Mouse (Mus musculus): ENCODE measurements around the gene Gm28360. TPM values are rescaled to one million over a fixed set of nuclear protein-coding genes. Genes with fewer than 3 reads are reported as not detected.
"Not testable (repeated sequence)": the region's sequence is repeated elsewhere in the genome, so short reads cannot be mapped to it uniquely, and the experiment has no call there.

The Gm28360 gene
- polyA plus RNA-seq (2012; rRNA removed) (not detected in 2 replicates), polyA plus RNA-seq (2014; fragmentation: Nextera tagmentation; extraction: Ambion mirVana) (not detected in 2 replicates)

GRCm38 (mm10) chr1:117829781-117830180 is at the start of gene Gm28360:
Gene Gm28360, plus strand, starts transcription at chr1:117830081.
- not testable (repeated sequence) for ATAC-seq (ENCODE audit: low FRiP score, low read depth); H3K4me1 ChIP-seq (ENCODE audit: control insufficient read depth, insufficient read depth, low read length); H3K9ac ChIP-seq (ENCODE audit: low read depth, low read length, severe bottlenecking); H3K4me3 ChIP-seq (replicated peaks; ENCODE audit: low read length); H3K27ac ChIP-seq (replicated peaks; ENCODE audit: low read depth, low read length); H3K4me2 ChIP-seq (replicated peaks; ENCODE audit: low read depth, low read length, severe bottlenecking); H3K27me3 ChIP-seq (ENCODE audit: control insufficient read depth, insufficient read depth, low read length); H3K36me3 ChIP-seq (ENCODE audit: control insufficient read depth, insufficient read depth, low read length); DNase-seq (ENCODE audit: low spot score); H3K9me3 ChIP-seq (ENCODE audit: control insufficient read depth, low read length)
- 60% methylated on average over 5 of the region's 5 CpGs for WGBS

GRCm38 (mm10) chr1:117780833-117781232 is 49.0 kb upstream of the Gm28360 start, which contains the start of gene B020011L13Rik:
Gene B020011L13Rik, plus strand, starts transcription at chr1:117781133.
- H3K27me3 ChIP-seq (ENCODE audit: control insufficient read depth, insufficient read depth, low read length); ATAC-seq (ENCODE audit: low FRiP score, low read depth); DNase-seq (ENCODE audit: low spot score); H3K4me1 ChIP-seq (ENCODE audit: control insufficient read depth, insufficient read depth, low read length); H3K9me3 ChIP-seq (ENCODE audit: control insufficient read depth, low read length); H3K9ac ChIP-seq (ENCODE audit: low read depth, low read length, severe bottlenecking); H3K4me2 ChIP-seq (replicated peaks; ENCODE audit: low read depth, low read length, severe bottlenecking); H3K36me3 ChIP-seq (ENCODE audit: control insufficient read depth, insufficient read depth, low read length); H3K27ac ChIP-seq (replicated peaks; ENCODE audit: low read depth, low read length); H3K4me3 ChIP-seq (replicated peaks; ENCODE audit: low read length): not testable (repeated sequence)
- WGBS: 60% methylated on average over 3 of the region's 3 CpGs

- H3K9ac ChIP-seq (ENCODE audit: low read depth, low read length, severe bottlenecking); ATAC-seq (ENCODE audit: low FRiP score, low read depth); H3K36me3 ChIP-seq (ENCODE audit: control insufficient read depth, insufficient read depth, low read length): not testable (repeated sequence)
These were observed 13.6 kb upstream of the Gm28360 start for GRCm38 (mm10) chr1:117816271-117816670.

GRCm38 (mm10) chr1:117851718-117852117 is 21.8 kb downstream of the Gm28360 start:
- not testable (repeated sequence) for H3K27ac ChIP-seq (replicated peaks; ENCODE audit: low read depth, low read length); H3K4me1 ChIP-seq (ENCODE audit: control insufficient read depth, insufficient read depth, low read length); H3K4me3 ChIP-seq (replicated peaks; ENCODE audit: low read length); H3K9me3 ChIP-seq (ENCODE audit: control insufficient read depth, low read length); H3K4me2 ChIP-seq (replicated peaks; ENCODE audit: low read depth, low read length, severe bottlenecking); H3K36me3 ChIP-seq (ENCODE audit: control insufficient read depth, insufficient read depth, low read length); ATAC-seq (ENCODE audit: low FRiP score, low read depth); DNase-seq (ENCODE audit: low spot score); H3K9ac ChIP-seq (ENCODE audit: low read depth, low read length, severe bottlenecking); H3K27me3 ChIP-seq (ENCODE audit: control insufficient read depth, insufficient read depth, low read length)
- 86% methylated on average over 3 of the region's 3 CpGs for WGBS

More at GRCm38 (mm10) chr1:117816271-117816670, 13.6 kb upstream of the Gm28360 start:
- H3K4me3 ChIP-seq (replicated peaks; ENCODE audit: low read length); H3K27ac ChIP-seq (replicated peaks; ENCODE audit: low read depth, low read length); DNase-seq (ENCODE audit: low spot score); H3K4me1 ChIP-seq (ENCODE audit: control insufficient read depth, insufficient read depth, low read length); H3K9me3 ChIP-seq (ENCODE audit: control insufficient read depth, low read length); H3K4me2 ChIP-seq (replicated peaks; ENCODE audit: low read depth, low read length, severe bottlenecking); H3K27me3 ChIP-seq (ENCODE audit: control insufficient read depth, insufficient read depth, low read length): not testable (repeated sequence)

Other genes starting within 250 kb of the Gm28360 start
- gene Gm28363, start 132.9 kb upstream of the Gm28360 start, polyA plus RNA-seq (2012; rRNA removed): not detected in 2 replicates
- gene Gm28363, start 132.9 kb upstream of the Gm28360 start, polyA plus RNA-seq (2014; fragmentation: Nextera tagmentation; extraction: Ambion mirVana): not detected in 2 replicates
- not detected in 2 replicates for gene B020011L13Rik, start 48.9 kb upstream of the Gm28360 start, polyA plus RNA-seq (2012; rRNA removed)
- gene B020011L13Rik, start 48.9 kb upstream of the Gm28360 start, polyA plus RNA-seq (2014; fragmentation: Nextera tagmentation; extraction: Ambion mirVana): not detected in 2 replicates
- gene Gm28168, start 97.9 kb downstream of the Gm28360 start, polyA plus RNA-seq (2012; rRNA removed): not detected in 2 replicates
- gene Gm28168, start 97.9 kb downstream of the Gm28360 start, polyA plus RNA-seq (2014; fragmentation: Nextera tagmentation; extraction: Ambion mirVana): not detected in 2 replicates
- not detected in 2 replicates for gene Gm7145, start 135.9 kb downstream of the Gm28360 start, polyA plus RNA-seq (2012; rRNA removed)
- not detected in 2 replicates for gene Gm7145, start 135.9 kb downstream of the Gm28360 start, polyA plus RNA-seq (2014; fragmentation: Nextera tagmentation; extraction: Ambion mirVana)